Mouse (Mus musculus): ENCODE data around the gene Ccdc155. TPM values are rescaled to one million over a fixed set of nuclear protein-coding genes. Genes with fewer than 3 reads are reported as not detected.
"Not testable (repeated sequence)": the region's sequence is repeated elsewhere in the genome, so short reads cannot be mapped to it uniquely, and the experiment has no call there.

The Ccdc155 gene
- polyA plus RNA-seq, 2 experiments from 2014 or later, result not detected

GRCm38 (mm10) chr7:45162996-45163615 lies 41.6 kb downstream of the Ccdc155 start:
- no peak for ATAC-seq

DNA sequence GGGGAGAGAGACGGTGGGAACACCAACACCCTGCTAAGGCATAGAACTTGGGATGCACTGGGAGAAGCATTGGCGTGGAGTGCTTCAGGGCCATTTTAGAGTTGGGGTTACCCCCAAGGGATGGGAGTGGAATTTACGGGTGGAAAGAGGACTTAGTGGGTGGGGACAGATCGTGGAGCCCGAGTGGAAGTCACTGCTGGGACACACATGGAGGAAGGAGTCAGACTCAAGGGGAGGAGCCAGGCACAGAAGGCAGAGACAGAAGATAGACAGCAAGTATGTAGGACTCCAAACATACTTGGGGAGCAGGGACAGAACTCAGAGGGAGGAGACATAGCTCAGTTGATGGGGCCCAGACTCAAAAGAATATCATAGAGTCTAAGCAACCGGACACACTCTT lies 42.1 kb downstream of the Ccdc155 start:
- no peak for ATAC-seq

DNA sequence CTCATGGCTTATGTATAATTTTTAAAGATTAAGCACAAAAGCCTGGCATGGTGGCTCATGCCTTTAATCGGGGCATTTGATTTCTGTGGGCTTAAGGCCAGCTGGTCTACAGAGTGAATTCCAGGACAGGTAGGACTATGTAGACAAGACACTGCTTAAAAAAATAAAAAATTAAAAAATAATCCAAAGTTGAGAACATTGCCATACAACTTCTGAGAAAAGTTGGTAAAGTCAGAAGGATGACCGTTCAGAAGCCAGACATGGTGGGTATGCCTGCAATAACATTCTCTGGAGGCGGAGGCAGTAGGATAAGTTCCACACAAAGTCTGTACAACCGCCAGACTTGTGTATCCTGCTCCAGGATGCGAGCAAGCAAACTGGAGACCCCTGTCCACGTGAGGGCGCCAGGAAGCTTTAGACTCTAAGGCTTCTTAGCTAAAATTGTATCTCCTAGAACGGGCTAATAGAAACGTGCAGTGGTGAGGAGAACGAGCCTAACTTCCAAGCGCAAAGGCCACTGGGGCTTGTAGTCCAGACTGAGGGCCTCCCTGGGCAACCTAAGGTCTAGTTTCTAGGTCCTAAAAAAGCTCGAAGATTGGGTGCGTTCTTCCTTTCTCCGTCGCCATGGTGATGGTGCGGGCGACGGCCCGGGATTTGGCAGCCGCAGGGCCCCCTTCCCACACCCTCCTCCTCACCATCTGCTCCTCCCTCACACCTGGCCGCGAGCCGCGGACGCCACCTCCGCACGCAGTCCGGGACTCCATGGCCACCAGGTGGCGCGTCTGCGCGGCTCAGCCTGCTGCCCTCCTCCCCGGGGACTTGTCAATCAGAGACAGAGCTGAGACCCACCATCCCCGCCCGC lies 42.8 kb downstream of the Ccdc155 start:
- peak; percentile 97 for ATAC-seq

DNA sequence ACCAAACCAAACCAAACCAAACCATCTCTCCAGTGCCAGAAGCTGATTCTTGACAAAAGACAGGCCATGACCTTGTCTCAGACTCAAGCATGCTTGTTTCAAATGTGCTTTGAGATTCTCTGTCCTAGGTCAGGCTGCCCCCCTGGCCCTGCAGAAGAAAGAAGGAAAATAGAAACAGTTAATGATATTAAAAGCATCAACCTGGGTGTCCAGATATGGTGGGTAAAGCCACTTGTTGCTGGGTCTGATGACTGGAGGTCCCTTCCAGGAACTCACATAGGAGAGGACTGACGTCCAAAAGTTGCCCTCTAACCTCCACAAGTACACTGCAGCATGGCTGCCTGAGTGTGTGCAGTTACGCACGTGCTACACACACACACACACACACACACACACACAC lies 43.8 kb downstream of the Ccdc155 start:
- ATAC-seq, result no peak

DNA sequence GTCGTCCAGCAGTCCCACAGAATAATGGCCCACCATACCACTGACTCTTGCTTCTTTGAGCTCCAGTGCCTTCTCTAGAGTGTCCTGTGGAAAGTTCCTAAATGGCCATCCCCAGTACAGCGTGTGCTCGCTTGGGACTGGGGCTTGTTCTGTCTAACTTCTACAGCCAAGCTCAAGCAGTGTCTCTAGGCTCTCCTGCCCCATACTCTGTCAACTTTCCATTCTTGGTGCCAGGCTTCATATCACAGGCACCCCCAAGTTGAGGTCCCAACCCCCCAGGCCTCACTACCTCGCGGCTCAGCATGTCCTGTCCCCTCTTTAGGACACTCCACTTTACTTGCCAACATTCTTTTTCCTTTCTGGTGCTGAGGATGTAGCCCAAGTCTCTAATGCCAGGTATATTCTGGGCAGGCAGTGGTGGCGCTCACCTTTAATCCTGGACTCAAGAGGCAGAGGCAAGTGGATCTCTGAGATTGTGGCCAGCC lies 44.3 kb downstream of the Ccdc155 start:
- no peak for ATAC-seq

GRCm38 (mm10) chr7:45158991-45159390 lies 45.7 kb downstream of the Ccdc155 start:
- no peak for ATAC-seq

DNA sequence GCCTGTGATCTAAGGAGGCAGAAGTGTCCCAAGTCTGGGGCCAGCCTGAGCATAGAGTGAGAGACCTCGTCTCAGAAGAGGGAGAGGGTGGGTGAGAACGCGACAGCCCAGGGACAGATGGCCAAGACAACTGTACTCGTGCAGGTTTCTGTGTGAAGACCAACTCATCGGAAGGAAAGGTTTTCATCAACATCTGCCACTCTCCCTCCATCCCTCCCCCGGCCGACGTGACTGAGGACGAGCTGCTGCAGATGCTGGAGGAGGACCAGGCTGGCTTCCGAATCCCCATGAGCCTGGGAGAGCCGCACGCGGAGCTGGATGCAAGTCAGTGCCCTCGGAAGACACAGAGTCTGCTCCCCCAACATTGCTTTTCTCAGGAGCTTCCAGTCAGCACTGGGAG lies 47.2 kb downstream of the Ccdc155 start:
- ATAC-seq, result no peak

DNA sequence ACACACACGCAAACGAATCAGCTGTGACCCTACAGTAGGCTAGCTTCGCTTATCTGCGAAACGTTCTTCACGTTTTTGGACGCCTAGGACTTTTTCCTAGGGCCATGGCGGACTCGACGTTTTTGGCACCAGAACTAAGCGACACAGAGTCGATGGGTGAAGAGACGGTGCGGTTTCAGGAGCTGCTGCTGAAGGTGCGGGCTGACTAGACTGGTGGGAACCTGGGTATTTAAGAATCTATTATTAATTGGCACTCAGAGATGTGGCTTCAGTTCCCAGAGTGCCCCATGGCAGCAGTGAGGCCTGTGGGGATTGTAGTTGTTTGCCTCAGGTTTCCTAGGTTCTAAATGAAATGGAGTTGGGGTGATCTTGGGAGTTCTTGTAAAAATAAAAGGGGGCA lies 48.5 kb downstream of the Ccdc155 start:
- no peak for ATAC-seq

DNA sequence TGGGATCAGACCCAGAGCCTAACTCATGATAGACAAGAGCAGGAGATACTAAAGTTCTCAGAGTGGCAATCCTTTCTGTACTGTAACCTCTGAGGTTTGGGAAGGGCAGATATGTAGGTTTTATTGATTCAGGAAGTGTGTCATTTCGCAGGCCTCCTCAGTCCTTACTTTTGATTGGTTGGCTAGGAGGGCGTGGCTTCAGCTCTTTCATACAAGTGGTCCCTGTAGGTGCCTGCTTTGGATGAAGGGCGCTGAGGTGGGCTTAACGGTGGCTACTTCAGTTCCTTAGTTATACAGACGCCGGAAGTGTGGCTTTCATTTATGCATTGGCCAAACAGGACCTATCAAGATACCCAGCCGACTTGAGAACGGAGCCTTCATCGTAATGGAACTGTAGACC lies 49.1 kb downstream of the Ccdc155 start:
- no peak for ATAC-seq

DNA sequence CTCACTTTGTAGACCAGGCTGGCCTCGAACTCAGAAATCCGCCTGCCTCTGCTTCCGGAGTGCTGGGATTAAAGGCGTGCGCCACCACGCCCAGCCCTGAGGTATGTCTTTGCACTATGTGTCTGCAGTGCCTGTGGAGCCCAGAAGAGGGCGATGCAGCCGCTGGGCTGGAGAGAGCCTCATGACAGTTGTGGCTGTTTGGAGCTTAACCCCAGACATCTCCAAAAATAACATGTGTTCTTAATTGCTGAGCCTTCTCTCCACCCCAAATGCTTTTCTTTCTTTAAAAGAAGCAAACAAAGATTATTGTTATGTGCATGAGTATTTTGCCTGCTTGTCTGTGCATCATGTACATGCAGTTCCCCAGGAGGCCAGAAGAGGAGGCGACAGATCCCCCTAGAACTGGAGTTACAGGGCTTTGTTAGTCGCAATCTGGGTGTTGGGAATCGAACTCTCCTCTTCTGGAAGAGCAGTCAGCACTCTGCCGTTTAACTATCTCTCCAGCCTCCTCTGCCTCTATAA lies 49.6 kb downstream of the Ccdc155 start:
- ATAC-seq, result no peak

DNA sequence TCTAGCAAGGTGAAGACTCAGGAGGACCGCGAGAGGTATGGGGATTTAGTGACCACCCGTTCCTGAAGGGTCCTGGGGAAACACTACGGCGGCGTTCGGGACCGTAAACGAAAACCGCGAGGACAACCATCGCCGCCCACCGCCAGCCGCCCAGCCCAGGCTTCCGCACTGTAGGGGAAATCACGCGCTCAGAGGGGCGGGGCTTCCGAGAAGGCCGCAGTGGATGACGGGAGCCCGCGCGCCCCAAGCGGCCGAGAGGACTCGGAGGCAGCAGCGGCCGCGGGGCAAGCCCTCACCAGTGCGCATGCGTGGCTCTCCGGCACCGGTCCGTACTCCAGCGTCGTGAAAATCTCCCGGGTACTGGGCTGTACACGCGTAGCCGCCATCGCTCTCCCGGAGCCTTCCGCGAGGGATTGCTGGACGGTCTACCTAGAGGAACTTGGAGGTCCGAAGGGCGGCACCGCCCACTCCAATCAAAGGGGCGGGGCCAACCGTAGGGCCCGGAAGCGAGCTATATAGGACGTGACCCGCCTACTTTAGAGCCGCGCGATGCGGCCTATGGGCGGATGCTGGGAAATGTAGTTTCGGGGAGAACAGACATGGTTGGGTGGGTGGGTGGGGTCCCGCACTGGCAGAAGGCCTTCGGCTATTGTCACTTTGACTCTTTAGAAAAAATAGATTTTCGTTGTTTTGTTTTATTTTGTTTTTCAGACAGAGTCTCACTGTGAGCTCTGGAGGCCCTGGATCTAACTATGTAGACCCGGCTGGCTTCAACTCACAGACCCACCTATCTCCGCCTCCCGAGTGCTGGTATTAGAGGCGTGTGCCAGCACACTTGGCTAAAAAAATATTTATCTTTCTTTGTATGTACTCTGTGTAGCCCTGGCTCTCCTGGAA lies 50.3 kb downstream of the Ccdc155 start, which contains the start of the genes Pih1d1 and Aldh16a1:
Pih1d1 (plus strand) TSS at position 208 of the 897 bp plus-strand sequence.
Aldh16a1 (minus strand) TSS at position 489 of the 897 bp plus-strand sequence.
- ATAC-seq, result peak; percentile 97

- no peak for ATAC-seq
These were observed 51.1 kb downstream of the Ccdc155 start for GRCm38 (mm10) chr7:45153586-45153985.

DNA sequence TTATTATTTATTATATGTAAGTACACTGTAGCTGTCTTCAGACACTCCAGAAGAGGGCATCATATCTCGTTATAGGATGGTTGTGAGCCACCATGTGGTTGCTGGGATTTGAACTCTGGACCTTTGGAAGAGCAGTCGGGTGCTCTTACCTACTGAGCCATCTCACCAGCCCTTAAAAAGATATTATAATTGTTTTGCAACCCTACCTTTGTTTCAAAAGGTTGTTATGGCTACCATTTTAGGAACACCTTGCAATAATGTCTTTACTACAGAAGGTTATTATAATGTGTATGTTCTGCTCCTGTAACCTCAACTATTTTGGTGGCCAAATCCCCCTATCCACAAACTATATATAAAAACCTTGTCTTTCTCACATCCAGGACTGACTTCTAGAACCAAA lies 51.6 kb downstream of the Ccdc155 start:
- not testable (repeated sequence) for ATAC-seq

DNA sequence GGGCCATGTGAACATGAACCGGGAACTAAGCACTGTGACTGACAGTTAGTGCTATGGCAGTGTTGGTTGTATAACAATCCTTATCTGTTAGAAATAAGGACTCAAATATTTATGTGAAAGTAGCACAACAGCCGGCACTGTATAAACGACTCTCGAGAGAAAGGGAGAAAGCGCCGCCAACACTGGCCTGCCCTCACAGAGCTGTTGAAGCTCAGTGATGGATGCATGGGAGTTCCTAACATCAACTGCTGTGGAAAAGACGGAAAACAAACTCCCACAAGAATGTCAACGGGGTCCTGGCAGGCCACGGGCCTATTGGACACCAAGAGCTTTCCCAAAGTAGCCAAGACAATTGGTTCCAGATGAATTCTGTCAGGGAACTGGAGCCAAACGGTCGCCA lies 53.4 kb downstream of the Ccdc155 start:
- ATAC-seq, result no peak

GRCm38 (mm10) chr7:45150321-45150720 lies 54.4 kb downstream of the Ccdc155 start:
- no peak for ATAC-seq

GRCm38 (mm10) chr7:45149545-45149944 lies 55.1 kb downstream of the Ccdc155 start:
- no peak for ATAC-seq

- no peak for ATAC-seq
These were observed 56.1 kb downstream of the Ccdc155 start for GRCm38 (mm10) chr7:45148534-45149098.

- no peak for ATAC-seq
These were observed 56.8 kb downstream of the Ccdc155 start for GRCm38 (mm10) chr7:45147899-45148298.

DNA sequence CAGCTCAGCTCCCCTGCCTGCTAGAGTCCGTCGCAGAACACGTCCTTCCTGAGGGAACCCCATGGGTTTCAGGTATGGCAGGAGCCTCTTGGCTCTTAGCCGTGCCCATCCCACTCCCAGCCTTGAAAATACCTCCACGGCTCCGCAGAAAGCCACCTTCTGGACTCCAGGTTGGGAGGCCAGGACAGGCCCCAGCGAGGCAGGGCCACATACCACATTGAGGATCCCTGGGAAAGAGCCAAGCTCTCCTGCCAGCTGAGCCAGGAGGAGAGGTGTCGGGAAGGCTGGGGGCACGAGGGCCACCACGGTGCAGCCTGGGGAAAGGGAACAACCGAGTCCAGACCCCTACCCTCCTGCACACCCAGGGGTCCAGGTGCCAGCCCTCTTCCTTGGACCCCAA lies 57.4 kb downstream of the Ccdc155 start:
- no peak for ATAC-seq

GRCm38 (mm10) chr7:45145460-45145859 lies 59.2 kb downstream of the Ccdc155 start:
- ATAC-seq, result no peak

DNA sequence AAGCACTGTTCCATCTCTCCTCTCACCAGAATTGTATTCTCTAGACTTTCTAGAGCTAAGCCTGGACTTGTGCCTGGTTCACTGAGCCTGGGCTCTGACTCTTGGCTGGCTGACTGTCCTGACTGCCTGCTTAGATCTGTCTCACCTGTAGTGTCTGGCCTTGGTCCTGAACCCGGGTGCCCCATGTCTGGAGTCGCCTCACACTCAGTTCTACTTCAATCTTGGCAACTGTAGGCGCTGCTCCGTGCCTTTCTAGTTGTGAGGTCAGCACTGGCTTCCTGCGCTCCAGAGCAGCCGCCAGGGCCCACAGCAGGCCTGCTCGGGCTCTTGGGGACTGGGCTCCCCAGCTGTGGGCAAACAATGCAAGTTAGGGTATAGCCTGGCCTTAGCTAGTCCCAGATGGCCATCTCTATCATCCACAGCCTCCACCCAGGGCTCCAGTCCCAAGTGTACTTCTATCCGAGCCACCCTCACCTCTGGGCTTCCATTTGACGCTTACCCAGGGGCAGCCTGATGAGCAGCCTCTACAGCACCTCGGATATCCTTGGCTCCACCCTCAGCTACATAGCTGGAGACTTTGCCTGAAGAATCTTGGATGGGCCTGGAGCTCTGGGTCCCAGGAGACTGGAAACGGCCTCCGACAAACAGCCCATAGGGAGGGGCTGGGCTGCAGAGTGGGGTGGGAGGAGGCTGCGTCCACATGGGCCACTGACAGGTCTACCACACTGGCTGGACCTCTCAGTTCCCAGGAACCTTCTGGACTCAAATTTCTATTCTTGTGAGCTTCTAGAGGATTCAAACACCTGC lies 60.1 kb downstream of the Ccdc155 start:
- ATAC-seq, result no peak

Data from CD4-positive, CD25-positive, alpha-beta regulatory T cell, adult 4 months (primary cell).